Comparison of ENCODE assay signal across 8 mouse cellular contexts in the genomic region with DNA sequence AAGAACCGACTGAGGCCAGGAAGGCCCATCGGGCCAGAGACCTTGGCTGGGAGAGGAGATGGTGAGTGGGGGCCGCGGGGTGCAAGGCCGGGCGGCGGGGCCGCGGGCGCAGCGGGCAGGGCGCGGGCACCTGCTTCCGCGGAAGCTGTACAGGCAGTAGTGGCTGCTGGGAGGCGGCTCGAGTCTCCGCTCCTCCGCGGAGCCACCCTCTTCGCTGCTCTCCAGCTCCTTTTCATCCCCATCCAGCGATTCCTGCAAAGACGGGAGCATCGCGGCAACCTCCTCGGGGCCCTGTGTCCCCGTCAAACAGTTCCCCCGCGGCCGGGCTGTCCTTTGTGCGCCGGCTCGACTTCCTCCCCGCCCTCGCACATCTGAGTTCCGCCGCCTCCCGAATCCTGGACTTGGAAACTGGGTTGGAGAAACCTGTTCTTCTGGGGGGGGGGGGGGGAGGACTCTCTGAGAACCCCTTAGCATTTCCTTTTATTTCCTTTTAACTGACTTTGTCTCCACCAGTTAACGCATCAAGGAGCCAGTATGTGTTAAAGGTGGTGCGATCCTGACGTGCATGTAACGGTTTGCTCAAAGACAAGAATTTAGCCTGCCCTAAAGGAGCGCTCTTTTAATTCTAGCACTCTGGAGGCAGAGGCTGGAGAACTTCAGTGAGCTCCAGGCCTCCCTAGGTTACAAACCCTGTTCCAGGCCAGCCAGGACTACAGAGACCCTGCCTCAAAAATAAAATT. TPM values are rescaled to one million over a fixed set of nuclear protein-coding genes. Genes with fewer than 3 reads are reported as not detected.
DNase-seq lines count a peak whose midpoint lies in the region; ATAC-seq and TF ChIP-seq lines count a peak whose summit lies in the region.

A gene (minus strand): TSS at position 323 of the 740 bp plus-strand sequence.

- peak within 1 kb of the TSS; percentile 89 for H3K4me2 ChIP-seq in lung, postnatal 0 days (replicated peaks; ENCODE audit: low read depth, low read length)

- peaks cover 5% of the 10 kb centered on the region for H3K4me1 ChIP-seq in lung, postnatal 0 days (ENCODE audit: insufficient read depth, low read depth, low read length)

- TF ChIP-seq EP300 in lung, postnatal 0 days (IDR thresholded peaks at IDR 0.05) = no peak

- H3K27ac ChIP-seq in lung, postnatal 0 days (ENCODE audit: low read length) = peak within 1 kb of the TSS; percentile 59; the same call in 1 of the 2 replicates

- ATAC-seq in hematopoietic stem cell, adult 5-6 weeks (replicated peaks in 1 of 2; ENCODE audit: insufficient read depth in 1 of 2, low FRiP score in 2 of 2, low TSS enrichment in 1 of 2, low read depth in 1 of 2, poor library complexity in 2 of 2, severe bottlenecking in 2 of 2) = peak; percentile 35 to 68; a peak in 3 of 4 replicates
- ATAC-seq in lung, postnatal 0 days = peak; percentile 86

- H3K9me3 ChIP-seq in lung, postnatal 0 days (ENCODE audit: low read length) = no peaks in the 10 kb centered on the region

- peak; percentile 87 for DNase-seq in Muller cell, postnatal 12 days (ENCODE audit: inconsistent ontology term)
- DNase-seq in cerebellum, adult 8-10 months = peak; percentile 85
- peak; percentile 80 for DNase-seq in forelimb bud, embryonic 11.5 days (ENCODE audit: low read depth, low spot score)
- peak; percentile 89 to 91 for DNase-seq in layer of hippocampus, postnatal 10 days (ENCODE audit: low spot score in 2 of 2)
- DNase-seq in lung, postnatal 0 days (ENCODE audit: low spot score) = peak; percentile 82
- peak; percentile 62 for DNase-seq in ovary, postnatal 10 days (ENCODE audit: low spot score)
- peak; percentile 81 for DNase-seq in thymus, postnatal 0 days (ENCODE audit: low spot score)

- WGBS in lung, postnatal 0 days = 3% methylated on average over 38 of the region's 43 CpGs

- 0 out of 2 replicates have a peak, but pooled peaks cover 5% of the 10 kb centered on the region for H3K36me3 ChIP-seq in lung, postnatal 0 days (ENCODE audit: insufficient read depth, low read length)

- no peaks in the 10 kb centered on the region for H3K27me3 ChIP-seq in lung, postnatal 0 days (replicated peaks; ENCODE audit: insufficient read depth, low read length)

- peak within 1 kb of the TSS; percentile 89 for H3K9ac ChIP-seq in lung, postnatal 0 days (replicated peaks; ENCODE audit: low read depth)

- no peak for TF ChIP-seq CTCF in lung, postnatal 0 days (IDR thresholded peaks at IDR 0.05)

- peak within 1 kb of the TSS; percentile 84 for H3K4me3 ChIP-seq in lung, postnatal 0 days (ENCODE audit: low read depth, low read length)

RNA-seq across cellular contexts. Expression of the gene that starts here (rescaled TPM):
- 15.4 and 16.1 TPM in 2 replicates for total RNA-seq in hematopoietic stem cell, adult 5-6 weeks (2017)
- total RNA-seq in layer of hippocampus, postnatal 10 days (2021) = 10 to 100 TPM; 43.5 to 46.0 TPM
- 13.3 and 14.3 TPM in 2 replicates for polyA plus RNA-seq in lung, postnatal 0 days (2015; fragmentation: Nextera tagmentation; extraction: Ambion mirVana)
- polyA plus RNA-seq in thymus, postnatal 0 days (2015; fragmentation: Nextera tagmentation; extraction: Ambion mirVana) = 12.6 and 18.0 TPM in 2 replicates

Comparison
In these comparisons a context has a peak if more than half of its experiments do, and no peak if none do; other contexts are left out.
1. Peak in every context shown above with its lines: DNase-seq, ATAC-seq, H3K4me3 ChIP-seq and H3K27ac ChIP-seq.